Mouse (Mus musculus) cerebellum, adult 8-10 months (tissue): Measurements from ENCODE around the gene Anks1b.

ENCODE experiments used
- DNase-seq: peaks from one replicate; pipeline ENCODE4 v3.0.0; 2022

Anks1b gene

DNA sequence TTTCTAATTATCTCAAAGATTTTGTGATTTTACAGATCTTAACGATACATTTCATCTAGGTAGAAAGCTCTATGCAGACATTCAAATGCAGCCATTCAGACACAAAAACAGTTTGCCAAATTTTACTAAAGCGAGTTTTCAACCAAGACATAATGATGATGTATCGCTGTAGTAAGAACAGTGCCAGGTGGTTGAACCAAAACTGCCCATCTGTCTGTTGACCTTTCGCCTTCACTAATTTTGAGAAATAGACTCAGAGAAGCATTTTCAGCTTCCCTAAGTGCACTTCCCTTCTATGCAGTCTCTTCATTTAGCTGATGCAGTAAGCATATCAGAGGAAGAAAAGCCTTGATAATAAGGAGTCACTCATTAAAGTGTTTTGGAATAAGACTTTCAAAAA is 527.1 kb downstream of the Anks1b start:
- DNase-seq = peak; percentile 27

DNA sequence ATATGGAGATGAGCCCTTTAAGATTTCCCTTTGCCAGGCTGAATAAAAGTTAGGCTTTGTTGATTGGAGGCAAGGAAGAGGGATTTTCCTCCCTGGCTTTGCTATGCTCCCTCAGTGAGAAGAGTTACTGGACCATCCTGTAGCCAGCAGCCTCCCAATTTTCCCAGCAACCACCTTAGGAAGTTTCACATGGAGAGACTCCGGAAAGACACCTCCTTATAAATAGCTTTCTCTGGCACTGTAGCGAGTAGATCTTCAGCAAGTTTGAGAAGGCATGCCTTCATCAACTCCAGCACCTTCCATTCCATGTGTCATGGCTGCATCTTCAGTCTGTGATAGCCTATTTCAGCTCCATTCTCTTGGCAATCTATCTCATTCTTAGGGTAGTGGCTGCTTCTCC is 535.2 kb downstream of the Anks1b start:
- DNase-seq = no peak

DNA sequence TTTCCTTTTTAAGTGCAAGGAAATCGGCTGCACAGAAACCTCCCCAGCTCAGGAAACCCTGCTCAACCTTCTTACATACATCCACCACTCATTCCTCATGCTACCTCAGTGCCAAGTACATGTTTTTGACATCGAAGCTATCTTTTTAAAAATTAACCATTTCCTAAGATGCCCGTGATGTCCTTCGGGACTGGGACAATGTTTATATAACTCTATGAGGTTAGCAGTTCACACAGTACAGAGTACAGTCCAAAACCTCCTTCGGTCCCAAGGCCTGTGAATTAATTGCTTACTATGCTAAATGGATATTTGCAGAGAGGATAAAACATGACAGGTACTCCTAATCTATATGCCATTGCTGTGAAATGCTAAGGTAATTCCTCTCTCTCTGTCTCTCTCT is 558.2 kb downstream of the Anks1b start:
- DNase-seq = no peak

DNA sequence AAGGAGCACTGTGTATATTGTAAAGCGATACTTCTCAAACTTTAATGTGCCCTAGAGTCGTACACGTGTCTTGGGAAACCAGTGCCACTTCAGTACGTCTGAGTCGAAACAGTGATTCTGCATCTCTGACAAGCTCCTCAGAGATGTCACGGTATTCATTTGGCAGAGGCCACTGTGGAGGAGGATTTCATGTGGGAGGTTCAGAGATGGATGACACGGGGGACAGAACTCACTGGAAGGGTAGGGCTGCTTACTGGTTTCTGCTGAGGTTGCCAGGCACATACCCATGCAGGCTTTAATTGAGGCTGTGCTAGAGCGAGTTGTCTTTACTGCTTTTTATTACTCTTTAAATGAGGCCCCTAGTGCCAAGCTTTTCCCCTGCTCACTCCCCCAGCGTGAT is 558.7 kb downstream of the Anks1b start:
- no peak for DNase-seq

DNA sequence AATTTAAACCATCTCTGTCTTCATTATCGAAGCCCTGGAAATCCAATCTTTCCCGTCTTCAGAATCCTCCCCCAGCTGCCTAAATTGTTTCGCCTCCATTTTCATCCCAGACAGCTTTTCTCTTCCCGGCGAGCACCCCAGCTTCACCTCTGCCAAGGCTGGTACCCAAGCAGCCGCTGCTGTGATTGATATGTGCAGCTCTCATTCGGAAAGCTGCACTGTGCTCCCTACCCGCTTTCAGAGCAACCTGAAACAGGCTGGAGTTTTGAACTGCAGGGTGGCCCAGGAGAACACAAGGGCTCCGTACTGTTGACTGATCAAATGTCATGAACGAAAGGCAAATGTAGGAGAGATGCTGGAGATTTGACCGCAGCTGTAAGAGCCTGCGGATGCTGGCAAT is 559.2 kb downstream of the Anks1b start:
- no peak for DNase-seq

DNA sequence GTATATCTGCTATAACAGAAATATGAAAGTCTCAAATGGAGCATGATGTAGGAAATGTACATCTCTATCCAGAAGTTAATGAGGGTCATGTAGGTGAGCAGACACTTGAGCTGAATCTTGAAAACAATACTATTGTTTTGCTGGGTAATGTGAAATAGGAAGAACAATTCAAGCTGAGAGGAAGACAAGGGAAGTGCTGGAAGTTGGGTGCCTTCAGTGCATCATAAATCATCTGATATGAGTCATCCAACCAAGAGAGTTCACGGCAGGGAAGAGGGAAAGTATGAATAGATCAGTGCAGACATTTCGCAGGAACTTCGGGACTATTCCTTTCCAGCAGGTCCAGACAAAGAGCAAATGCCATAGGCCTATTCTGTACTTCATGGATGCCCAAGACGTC is 567.7 kb downstream of the Anks1b start:
- DNase-seq = no peak

DNA sequence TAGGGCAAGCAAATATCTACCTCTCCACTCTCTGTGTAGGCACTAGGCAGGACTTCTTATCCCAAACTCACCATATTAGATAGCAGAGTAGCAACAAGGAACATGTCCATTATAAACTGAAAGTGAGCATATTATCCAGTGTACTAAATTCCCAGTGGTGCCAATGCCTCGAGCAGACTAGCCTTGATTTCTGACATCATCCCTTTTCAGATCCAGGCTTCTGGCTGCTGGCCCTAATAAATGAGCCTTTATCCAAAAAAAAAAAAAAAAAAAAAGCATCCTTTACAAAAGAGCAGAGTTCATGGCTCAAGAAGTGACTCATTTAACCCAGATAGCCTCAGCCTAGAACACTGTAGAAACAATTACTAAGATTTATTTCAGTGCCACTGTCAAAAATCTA is 568.3 kb downstream of the Anks1b start:
- no peak for DNase-seq

DNA sequence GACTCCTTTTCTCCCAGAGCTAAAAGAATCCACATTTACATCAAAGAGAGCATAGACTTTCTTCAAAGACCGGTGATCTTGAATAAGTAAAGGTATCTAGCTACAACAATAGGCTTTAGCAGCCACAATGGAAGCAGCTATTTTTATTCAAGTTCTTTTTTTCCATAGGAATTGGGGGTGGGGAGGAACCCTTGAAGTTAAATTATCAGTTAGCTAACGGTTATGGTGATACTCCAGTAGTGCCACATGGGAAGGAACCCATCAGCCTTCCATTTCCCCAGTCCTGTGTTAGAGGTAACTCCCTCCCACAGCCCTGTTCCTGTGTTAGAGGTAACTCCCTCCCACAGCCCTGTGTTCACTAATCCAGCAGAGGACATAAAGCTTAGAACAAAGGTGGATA is 591.6 kb downstream of the Anks1b start:
- no peak for DNase-seq

DNA sequence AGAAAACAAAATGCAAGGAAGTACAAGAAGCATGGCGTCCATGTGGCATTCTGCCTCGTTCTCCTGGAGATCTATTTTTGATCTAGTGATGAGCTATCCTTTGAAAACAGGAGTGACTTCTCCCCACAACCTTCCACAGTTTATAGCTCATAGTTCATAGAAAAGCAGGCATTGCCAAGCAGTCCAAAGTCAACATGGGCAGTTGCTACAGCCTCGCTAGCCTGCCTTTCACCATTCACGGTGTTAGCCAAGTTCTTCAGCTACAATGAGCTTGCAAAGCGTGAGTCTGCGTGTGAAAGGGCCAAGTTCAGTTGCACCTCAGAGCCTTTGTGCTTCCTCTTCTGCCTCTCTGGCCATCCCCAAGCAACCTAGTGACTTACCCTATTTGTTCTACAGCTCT is 592.1 kb downstream of the Anks1b start:
- no peak for DNase-seq

DNA sequence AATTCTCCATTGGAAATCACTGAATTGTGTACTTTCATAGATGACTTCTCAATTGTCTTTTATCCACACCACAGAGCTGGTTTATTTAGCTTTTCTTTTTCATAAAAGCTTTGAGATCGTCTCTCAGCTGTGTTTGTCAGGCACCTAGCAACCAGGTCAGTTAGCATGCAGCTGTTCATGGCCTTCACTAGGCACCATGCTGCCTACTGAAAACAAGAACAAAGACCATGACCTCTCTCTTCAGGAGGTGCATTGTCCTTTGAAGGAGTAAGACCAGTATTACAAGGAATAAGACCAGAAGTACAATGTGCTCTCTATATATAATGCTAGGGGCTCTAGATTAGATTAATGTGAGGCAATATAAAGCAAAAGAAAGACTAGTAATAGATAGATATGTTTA is 594.2 kb downstream of the Anks1b start:
- DNase-seq = no peak

DNA sequence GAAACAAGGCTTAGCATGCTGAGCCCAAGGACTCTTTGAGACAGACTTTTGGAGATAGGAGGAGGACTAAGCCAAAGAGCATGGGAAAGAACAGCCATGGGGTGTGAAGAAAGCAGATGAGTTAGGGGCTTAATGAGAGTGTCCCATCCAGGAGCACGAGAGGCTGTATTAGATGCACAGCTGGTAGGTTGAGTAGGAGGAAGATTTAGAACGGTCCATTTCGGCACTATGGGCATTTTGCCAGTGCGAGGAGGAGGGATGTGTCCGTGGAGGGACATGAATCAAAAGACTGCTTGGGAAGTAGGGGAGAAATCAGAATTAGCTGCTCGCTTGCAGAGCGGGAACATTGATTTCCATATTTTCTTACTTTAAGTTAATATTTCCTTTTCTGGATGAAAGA is 620.1 kb downstream of the Anks1b start:
- peak; percentile 24 for DNase-seq

DNA sequence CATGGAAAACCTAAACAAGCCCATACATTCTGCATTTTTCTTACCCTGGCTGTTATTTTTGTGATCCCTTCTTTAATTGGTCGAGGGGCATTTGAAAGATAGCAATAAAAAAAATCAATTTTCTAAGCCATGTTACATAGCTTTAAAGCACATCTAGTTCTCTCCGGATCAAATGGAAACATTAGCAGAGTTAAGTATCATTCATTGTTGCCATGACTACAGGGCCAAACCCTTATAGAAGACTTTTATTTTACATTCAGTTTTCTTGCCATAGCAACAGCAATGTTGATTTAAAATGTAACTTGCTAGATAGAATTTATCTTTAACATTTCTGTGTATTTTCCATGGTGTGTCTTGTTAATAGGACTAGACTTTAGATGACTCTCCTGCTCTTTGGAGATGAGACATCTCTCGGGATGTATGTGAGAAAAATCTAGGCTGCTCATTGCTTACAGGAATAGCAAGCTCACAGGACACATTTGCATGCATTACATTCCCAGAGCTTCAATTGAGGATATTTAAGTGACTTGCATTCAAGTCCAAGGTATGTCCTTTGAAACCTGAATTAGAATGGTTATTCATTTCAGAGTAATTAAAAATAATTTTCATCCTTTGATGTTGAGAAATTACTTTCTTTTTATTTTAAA is 620.8 kb downstream of the Anks1b start:
- DNase-seq = no peak

DNA sequence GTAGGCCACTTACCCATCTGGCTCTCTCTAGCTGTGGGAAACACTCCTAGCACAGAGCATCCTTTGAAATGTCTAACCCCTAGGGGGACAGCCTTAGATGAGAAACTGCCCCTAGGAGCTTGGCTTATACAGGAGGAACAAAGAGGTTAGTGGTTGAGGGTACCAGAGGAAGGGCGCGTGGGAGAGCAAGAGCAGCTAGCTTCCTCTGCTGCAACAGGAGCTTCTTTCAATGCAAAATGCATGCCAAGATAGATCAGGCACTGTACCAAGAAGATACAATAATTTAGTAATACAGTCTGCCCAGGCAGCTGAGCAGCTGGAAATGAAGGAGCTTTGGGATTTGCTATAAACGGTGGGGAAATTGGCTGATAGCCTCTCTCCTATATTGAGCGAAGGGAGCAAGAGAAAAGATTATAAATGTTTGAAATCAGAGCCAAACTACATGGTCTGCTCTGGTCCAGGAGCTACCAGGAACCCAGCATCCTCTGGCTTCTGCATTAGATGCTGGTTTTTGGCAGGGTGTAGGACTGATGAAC is 621.7 kb downstream of the Anks1b start:
- DNase-seq = peak; percentile 34

DNA sequence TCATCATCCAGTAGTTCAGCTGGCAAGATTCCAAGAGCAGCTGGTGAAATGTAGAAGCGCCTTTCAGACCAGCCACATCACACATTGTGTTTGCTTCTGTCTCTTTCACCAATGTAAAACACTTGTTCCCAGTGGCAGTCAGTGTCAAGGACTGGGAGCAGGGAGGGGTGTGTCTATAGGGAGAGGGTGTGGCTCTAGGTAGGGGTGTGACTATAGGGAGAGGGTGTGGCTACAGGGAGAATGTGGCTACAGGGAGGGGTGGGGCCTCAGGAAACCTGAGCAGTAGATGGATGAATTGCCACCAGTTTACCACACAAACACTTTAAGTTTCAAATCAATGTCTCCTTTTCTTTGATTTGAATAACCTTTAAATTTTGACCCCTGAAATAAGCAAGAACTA is 634.3 kb downstream of the Anks1b start:
- DNase-seq = no peak

DNA sequence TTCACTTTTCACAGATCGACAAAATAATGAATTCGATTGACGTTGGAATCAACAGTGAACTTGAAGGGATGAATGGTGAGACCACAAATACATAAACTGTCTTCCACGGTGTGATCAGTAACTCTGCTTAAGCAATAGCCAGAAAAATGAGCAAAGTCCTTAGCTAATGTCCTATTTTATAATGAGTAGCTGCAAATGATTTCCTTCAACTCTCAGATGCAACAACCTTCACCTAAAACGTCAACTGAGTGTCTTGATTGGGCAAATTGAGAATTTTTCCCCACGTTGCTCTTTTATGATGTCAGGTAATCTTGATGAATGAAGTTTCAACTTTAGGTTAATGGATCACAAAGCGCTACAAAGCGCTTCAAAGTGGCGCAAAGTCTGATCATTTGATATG is 639.5 kb downstream of the Anks1b start:
- DNase-seq = no peak

DNA sequence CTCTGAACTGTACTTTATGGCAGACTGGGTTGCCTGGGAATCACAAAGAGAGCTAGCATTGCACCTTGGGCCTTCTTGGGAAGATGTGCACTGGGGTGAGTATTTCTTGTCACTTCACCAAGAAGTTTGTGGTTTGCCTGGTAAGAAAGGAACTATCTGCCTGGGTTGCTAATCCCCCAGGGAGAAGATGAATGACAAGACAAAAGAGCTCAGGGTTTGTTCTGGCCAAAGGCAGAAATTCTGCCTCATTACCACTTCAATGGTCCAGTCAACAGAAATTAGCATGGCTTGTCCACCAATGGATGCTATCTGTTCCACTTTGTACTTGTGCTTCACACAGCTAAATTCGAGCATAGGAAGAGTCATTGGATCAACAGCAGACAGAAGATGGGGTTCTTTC is 658.5 kb downstream of the Anks1b start:
- DNase-seq = no peak

DNA sequence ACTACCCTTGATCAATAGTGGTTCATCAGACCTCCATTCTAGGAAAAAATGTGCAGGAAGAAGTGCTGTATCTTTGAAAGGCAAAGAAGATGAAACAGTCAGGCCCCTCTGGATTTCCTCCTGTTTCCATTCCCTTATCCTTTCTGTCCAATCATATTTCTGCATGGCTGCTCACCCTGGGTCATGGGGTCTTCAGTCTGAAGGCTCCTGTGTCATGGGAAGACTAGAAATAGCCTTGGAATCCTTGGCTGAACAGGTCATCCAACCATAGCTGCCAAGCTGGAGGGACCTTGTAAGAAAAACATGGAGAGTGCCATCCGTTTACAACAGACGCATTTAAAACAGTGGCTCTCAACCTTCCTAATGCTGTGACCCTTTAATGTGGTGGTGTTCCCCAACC is 662.1 kb downstream of the Anks1b start:
- DNase-seq = no peak

DNA sequence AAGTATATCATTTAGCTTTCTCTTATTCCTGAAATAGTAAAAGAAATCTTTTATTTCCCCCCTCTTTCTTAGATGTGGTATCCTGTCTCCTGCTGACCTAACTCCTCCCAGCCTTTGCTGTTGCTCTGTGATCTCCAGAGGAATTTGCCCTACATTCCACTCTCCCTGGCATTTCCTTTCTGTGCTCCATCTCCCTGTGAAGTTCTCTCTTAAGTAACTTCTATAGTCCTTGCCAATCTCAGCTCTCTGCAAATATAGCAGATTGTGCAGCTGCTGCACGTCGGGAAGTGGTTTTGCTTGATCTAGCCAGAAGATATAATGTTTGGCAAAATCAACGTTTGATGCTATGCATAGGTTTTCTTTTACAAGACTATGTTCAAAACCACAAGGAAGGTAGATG is 673.3 kb downstream of the Anks1b start:
- DNase-seq = no peak

DNA sequence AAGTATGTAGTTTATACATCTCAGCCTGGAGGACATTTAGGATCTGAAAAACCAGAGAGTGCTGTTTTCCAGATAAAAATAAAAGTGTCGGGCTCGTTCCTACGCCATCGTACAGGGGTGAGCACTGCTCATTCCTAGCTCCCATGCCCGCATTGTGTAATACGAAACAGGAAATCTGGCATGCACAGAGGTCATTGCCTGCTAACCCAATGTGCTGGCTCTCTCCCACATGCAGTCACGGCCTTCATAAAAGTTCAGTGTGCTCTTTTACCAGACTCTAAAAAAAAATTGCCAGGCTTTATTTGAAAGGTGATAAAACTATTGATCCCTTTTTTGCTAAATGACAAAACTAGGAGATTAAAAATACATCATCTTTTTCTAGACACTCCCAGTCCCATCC is 689.6 kb downstream of the Anks1b start:
- no peak for DNase-seq

DNA sequence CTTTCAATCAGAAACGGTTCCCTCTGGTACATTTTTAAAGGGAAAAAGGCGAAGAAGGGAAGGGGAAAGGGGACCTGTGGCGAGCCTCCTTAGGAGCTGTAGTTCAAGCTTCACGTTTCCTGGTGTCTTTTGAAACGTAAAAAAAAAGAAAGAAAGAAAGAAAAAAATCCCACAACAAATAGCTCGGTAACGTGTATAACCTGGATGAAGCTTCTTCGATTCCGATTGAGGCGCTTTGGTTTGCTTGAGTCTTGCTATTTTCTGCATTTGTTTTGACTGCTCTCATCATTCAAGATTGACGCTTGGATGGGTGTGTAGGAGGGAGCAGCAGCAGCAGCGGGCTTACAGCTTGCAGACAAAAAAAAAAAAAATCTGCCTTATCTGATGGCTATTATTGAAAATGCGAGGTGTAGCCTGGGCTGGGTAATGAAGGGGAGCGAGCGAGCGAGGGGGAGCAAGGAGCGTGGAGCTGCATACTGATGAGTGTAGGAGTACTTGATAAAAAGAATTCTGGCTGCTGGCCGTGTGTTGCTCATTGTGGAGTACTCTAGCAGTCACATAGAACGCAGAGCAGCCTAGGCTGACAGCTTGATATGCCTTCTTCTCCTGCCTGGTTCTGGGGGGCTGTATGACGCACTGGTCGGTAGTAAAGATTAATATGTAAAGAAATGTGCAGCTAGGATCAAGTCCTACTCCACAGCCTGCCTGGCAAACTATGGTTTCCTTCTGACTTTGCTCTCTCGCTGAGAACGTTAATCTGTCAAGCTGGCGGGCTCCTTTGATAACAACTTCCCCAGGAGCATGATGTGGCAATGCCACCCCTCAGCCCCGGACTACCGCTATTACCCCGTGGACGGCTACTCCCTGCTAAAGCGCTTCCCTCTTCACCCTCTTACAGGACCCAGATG is 703.1 kb downstream of the Anks1b start:
- peak; percentile 38 for DNase-seq

DNA sequence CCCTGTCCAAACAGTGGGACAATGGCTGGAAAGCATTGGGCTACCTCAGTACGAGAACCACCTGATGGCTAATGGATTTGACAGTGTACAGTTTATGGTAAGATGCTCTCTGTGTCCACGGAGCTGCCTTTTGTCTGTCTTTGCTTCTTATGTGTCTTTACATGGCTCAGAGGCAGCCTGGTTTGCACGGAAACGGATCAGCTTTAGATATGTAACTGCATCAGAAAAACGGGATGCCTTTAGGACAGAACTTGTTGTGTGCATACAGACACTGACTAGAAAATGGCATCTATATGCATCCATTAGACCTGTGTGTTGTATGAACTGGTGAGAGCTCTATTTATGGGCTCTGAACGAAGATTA is 703.8 kb downstream of the Anks1b start:
- no peak for DNase-seq

DNA sequence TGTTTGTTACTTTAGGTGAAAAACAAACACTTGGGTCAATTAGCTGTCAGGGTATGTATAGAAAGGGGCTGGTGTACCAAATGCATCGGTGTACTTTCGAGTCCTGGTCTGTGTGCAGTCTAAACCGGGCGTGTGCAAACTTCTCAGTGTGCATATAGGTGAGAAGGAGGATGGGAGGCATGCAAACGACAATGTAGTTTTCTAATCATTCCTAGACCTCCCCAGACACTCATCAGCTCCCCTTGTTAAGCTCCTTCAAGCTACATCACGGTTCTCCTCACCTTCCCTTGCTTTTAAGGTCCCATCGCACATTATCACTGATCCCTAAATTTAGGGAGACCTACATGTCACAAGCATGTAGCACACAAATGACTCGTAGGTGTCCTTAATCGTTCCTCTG is 704.5 kb downstream of the Anks1b start:
- no peak for DNase-seq

DNA sequence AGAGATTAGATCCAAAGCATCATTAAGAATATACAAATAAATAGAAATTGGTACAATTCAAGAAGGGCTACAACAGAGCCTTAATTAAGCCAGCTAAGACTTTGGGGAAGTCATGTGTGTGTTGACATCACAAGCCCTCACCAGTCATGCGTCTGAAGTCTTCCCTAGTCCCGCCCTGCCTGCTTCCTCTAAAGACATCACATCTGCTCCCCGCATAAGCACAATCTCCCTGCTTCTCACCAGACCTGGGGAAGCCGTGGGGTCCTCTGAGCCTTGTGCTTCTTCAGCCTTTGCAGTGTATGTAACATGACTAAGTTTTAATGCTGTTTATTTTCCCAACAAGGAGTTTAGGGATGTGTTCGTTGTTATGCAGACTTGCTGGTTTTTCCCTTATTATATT is 706.7 kb downstream of the Anks1b start:
- DNase-seq = no peak

DNA sequence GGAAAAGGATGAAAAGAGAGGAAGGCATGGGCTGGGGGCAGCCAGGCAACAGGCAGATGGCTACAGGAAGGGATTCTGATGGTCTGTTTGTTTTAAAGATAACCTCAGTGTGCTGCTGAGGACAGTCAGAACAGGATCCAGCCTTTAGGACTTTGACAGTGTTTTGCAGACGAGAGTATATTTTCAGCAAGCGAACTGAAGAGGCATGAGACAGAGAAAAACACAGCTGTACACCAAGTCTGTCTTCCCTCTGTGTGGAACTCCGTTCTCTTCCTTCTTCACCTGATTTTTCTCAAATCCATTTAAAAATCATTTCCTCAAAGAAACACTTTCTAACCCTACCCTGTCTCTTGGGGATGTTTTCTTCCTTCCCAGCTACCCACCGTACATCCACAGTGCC is 710.7 kb downstream of the Anks1b start:
- DNase-seq = no peak

DNA sequence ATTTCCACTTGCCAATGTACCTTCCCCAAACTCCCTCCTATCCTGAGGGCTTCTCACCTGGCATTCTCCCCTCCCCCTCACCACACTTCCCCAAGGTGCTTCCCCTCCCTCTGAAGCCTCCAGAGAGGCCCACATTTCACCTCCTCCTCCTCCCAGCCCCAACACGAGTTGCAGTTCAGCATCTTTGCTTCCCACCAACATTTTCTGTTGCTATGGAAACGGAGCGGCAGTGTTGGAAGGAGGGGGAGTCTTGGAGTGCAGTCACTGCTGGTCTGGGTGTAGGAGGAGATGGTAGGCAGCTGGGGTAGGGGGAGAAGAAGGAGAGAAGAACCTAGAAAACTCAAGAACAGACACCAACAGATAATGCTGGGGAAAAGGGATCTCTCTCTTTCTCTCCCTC is 722.8 kb downstream of the Anks1b start:
- no peak for DNase-seq
